Mouse (Mus musculus): ENCODE results near the gene Btn1a1.

DNA sequence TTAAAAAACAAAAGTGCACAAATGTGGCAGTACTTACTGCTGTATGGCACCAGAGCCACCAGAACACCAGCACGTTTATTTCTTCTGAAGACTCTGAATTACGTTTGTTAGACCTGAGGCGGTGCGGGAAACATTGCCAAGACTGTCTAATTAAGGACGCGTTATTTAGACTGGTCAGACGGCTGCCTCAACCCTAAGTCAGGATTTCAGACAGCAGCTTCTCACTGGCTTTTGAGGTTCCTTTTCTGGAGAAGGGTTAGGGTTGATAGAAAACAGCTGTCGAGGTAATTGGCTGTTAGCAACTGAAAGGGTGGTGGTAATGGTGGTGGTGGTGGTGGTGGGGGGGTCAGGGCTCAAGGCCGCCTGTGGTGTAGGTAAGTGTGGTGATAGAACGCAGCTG, 33.0 kb upstream of the Btn1a1 start:
- TF ChIP-seq CTCF (IDR thresholded peaks at IDR 0.05; ENCODE audit: extremely low read depth, insufficient read depth, insufficient read length, insufficient replicate concordance) (no peak), POLR2A (IDR thresholded peaks at IDR 0.05; ENCODE audit: low read depth, low read length) (no peak)
